Mouse (Mus musculus): ENCODE results near the gene Ift140.
"Not testable (repeated sequence)": the region's sequence is repeated elsewhere in the genome, so short reads cannot be mapped to it uniquely, and the experiment has no call there.

Ift140 gene

GRCm38 (mm10) chr17:25115664-25116432 is 100.0 kb downstream of the Ift140 start, which contains the start of gene Telo2:
Gene Telo2, minus strand, starts transcription at chr17:25115967.
- peak; percentile 89 to 92 for DNase-seq (ENCODE audit: low spot score in 2 of 2)

DNA sequence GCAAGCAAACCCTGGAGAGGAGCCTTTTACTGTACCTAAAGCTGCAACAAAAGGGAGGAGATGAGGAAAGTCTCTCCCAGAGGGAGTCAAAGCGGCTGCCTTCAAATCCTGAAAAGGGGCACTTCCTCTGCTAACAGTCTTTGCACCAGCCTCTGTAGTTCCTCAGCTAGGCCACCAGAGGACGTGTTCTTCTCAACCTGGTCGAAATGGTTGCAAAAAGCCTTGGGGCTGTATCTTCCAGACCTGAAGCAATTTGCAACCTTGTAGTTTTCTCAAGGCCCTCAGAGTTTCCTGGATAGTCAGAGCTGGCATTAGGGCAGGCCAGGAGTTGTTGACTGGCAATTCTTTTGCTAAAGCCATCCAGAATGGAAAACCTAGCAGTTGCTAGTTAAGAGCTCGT is 101.4 kb downstream of the Ift140 start:
- no peak for DNase-seq (ENCODE audit: low spot score in 2 of 2)

DNA sequence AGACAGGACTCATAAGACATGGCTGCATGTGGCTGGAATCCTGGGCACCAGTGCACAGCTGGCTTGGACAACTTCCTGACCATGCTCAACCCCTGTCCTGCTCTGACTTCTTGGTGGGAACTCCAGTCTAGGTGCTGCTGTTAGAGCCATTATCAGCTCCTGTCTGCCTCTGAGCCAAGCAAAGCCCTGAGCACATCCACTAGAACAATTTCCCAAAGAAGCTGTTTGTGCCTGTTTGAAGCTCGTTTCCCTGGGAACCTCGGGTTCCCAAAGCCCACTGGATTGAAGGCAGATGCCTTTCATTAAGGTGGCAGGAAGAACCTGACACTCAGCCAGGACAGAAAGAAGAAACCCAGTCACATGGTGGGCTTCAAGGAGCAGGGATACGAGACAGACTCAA is 104.5 kb downstream of the Ift140 start, which contains the start of gene Ptx4:
TSS of gene Ptx4 (plus strand) at position 355 of the 400 bp plus-strand sequence.
- no peak for DNase-seq (ENCODE audit: low spot score in 2 of 2)

- no peak for DNase-seq (ENCODE audit: low spot score in 2 of 2)
These were observed 108.1 kb downstream of the Ift140 start for GRCm38 (mm10) chr17:25123979-25124378.

DNA sequence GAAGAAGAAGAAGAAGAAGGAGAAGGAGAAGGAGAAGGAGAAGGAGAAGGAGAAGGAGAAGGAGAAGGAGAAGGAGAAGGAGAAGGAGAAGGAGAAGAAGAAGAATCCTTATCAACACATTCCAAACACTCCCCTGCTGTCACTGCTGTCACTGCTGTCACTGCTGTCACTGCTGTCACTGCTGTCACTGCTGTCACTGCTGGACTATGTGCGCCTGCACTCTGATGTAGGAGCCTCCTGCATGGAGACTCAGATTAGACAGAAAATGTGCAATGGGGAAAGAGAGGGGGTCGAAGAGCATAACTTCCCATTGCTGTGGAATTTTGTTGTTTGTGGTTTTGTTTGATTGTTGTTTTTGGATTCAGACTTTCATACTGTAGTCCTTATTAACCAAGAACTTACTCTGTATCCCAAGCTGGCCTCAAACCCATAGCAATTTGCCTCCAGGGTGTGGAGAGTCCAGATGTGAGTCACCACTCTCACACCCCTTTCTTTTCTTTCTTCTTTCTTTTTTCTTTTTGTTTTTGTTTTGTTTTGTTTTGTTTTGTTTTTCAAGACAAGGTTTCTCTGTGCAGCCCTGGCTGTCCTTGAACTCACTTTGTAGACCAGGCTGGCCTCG is 109.7 kb downstream of the Ift140 start:
- not testable (repeated sequence) for DNase-seq (ENCODE audit: low spot score in 2 of 2)

DNA sequence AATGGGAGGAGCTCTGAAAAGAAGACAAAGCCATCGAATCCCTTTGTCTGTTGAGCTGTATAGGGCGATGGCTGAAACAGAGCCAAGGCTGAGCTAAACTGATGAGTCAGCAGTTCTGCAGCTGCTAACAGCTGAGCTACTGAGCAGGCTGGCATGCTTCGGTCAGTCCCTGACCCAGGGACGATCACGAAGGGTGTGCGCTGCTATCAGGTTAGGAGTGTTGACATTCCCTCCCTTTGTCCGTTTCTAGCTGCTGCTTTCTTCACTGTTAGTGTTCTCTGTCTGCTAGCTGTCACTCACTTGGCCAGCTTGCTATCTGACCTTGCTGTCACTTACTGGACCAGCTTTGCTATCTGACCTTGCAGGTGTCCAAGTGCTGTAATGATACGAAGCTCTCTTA is 111.2 kb downstream of the Ift140 start:
- DNase-seq (ENCODE audit: low spot score in 2 of 2): no peak

- DNase-seq (ENCODE audit: low spot score in 2 of 2): no peak
These were observed 111.8 kb downstream of the Ift140 start for GRCm38 (mm10) chr17:25127681-25128080.

DNA sequence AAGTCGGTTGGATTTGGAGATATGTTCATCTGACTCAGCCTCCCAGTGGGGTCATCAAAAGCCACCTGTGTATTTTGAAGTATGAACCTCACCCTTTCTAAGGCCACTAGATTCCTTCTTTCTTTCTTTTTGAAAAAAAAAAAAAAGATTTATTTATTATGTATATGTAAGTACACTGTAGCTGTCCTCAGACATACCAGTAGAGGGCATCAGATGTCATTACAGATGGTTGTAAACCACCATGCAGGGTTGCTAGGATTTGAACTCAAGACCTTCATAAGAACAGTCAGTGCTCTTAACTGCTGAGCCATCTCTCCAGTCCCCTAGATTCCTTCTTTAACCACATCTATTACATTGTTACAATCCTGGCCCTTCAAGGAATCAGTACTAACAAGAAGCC is 114.2 kb downstream of the Ift140 start:
- DNase-seq (ENCODE audit: low spot score in 2 of 2): no peak

DNA sequence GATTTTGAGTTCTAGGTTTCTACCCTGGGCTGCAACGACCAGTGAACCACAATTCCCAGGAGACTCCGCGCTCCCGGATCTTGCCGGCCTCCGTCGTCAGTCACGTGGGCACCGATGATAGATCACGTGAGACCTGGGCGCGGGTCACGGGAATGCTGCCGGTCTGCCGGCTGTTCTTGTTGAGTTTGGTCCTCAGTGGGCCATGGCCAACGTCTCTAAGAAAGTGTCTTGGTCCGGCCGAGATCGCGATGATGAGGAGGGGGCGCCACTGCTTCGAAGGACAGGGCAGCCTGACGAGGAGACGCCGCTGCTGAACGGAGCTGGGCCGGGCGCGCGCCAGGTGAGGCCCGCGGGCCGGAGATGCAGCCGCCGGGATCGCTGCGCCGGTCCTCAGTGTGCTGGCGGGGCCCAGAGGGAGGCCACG is 117.4 kb downstream of the Ift140 start, which contains the start of gene Clcn7:
TSS of gene Clcn7 (plus strand) at position 117 of the 424 bp plus-strand sequence.
- peak; percentile 88 to 94 for DNase-seq (ENCODE audit: low spot score in 2 of 2)

DNA sequence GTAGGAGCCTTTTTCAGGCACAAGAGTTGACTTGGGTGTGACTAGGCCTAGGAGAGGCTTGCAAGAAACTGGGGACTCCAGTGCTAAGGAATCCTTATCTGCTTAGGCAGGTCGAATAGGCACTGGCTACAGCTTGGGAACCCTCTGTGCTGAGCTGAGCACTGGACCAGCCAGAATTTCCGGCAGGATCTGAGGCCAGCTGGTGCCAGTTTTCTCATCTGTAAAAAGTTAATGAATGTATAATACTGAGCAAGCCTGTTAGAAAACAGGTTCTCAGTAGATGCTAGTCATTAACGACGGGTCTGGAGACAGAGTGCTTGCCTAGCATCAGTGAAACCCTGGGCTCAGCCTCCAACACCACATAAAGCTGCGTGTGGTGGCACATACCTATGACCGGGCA is 119.7 kb downstream of the Ift140 start:
- no peak for DNase-seq (ENCODE audit: low spot score in 2 of 2)

DNA sequence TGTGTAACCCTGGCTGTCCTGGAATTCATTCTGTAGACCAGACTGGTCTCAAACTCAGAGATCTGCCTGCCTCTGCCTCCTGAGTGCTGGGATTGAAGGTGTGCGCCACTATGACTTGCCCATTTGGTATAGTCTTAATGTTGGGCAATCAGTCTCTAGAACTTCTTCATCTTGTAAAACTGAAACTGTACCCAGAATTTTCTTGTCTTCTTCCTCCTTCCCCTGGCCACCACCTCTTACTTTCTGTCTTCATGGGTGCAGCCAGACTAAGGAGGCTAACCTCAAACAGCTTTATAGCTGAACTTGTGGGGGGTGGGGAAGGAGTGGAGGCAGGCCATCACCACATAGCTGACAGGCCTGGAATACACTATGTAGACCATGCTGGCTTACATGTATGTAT is 122.9 kb downstream of the Ift140 start:
- no peak for DNase-seq (ENCODE audit: low spot score in 2 of 2)

- no peak for DNase-seq (ENCODE audit: low spot score in 2 of 2)
These were observed 124.1 kb downstream of the Ift140 start for GRCm38 (mm10) chr17:25139960-25140359.
